Mouse (Mus musculus): Measurements from ENCODE around the gene Hcn2.

Hcn2 gene

GRCm38 (mm10) chr10:79716254-79716987 lies at the start of gene Hcn2:
Gene Hcn2 (plus strand): TSS chr10:79716634.
- DNase-seq (ENCODE audit: low read depth, low spot score), result no peak

GRCm38 (mm10) chr10:79668076-79668475 lies 48.4 kb upstream of the Hcn2 start:
- no peak for DNase-seq (ENCODE audit: low read depth, low spot score)

GRCm38 (mm10) chr10:79668771-79669575 lies 47.5 kb upstream of the Hcn2 start, which contains the start of gene Tpgs1:
Gene Tpgs1 (plus strand): TSS chr10:79669369.
- DNase-seq (ENCODE audit: low read depth, low spot score), result peak; percentile 93

- DNase-seq (ENCODE audit: low read depth, low spot score), result peak; percentile 76
These were observed 46.8 kb upstream of the Hcn2 start for GRCm38 (mm10) chr10:79669576-79670057.

GRCm38 (mm10) chr10:79670071-79670888 lies 46.2 kb upstream of the Hcn2 start:
- no peak for DNase-seq (ENCODE audit: low read depth, low spot score)

- no peak for DNase-seq (ENCODE audit: low read depth, low spot score)
These were observed 44.9 kb upstream of the Hcn2 start for GRCm38 (mm10) chr10:79671396-79672087.

- no peak for DNase-seq (ENCODE audit: low read depth, low spot score)
These were observed 44.4 kb upstream of the Hcn2 start for GRCm38 (mm10) chr10:79672088-79672455.

GRCm38 (mm10) chr10:79673054-79673453 lies 43.4 kb upstream of the Hcn2 start:
- DNase-seq (ENCODE audit: low read depth, low spot score), result no peak

- no peak for DNase-seq (ENCODE audit: low read depth, low spot score)
These were observed 40.9 kb upstream of the Hcn2 start for GRCm38 (mm10) chr10:79675346-79676035.

- peak; percentile 31 for DNase-seq (ENCODE audit: low read depth, low spot score)
These were observed 35.6 kb upstream of the Hcn2 start for GRCm38 (mm10) chr10:79680606-79681495.

GRCm38 (mm10) chr10:79681591-79682245 lies 34.7 kb upstream of the Hcn2 start, which contains the start of gene Cdc34:
Gene Cdc34 (plus strand): TSS chr10:79682195.
- peak; percentile 100 for DNase-seq (ENCODE audit: low read depth, low spot score)

GRCm38 (mm10) chr10:79682551-79682915 lies 33.9 kb upstream of the Hcn2 start:
- DNase-seq (ENCODE audit: low read depth, low spot score), result peak; percentile 45

- peak; percentile 55 for DNase-seq (ENCODE audit: low read depth, low spot score)
These were observed 33.4 kb upstream of the Hcn2 start for GRCm38 (mm10) chr10:79682916-79683582.

GRCm38 (mm10) chr10:79683726-79684640 lies 32.5 kb upstream of the Hcn2 start:
- no peak for DNase-seq (ENCODE audit: low read depth, low spot score)

- no peak for DNase-seq (ENCODE audit: low read depth, low spot score)
These were observed 31.4 kb upstream of the Hcn2 start for GRCm38 (mm10) chr10:79684770-79685600.

- no peak for DNase-seq (ENCODE audit: low read depth, low spot score)
These were observed 30.2 kb upstream of the Hcn2 start for GRCm38 (mm10) chr10:79686219-79686618.
